In genomic region chr15:30977166-30977740, GRCm38 (mm10) we compare ENCODE assay signal across 21 mouse cellular contexts.
DNase-seq lines count a peak whose midpoint lies in the region; TF ChIP-seq lines count a peak whose summit lies in the region.
"Had no signal": no experiment of that assay in that cellular context is flagged by ENCODE, and none has a peak within 500 bp of the region (broad histone marks: within the 10 kb centered on the region; RNA-seq: fewer than 3 reads in every experiment).

No protein-coding gene starts in this region.

- no peaks in the 10 kb centered on the region for H3K9me3 ChIP-seq in limb, embryonic 10.5 days (replicated peaks)
- H3K9me3 ChIP-seq: embryonic facial prominence, embryonic 12.5 days; forebrain, embryonic 10.5 days; hindbrain, embryonic 13.5 days; limb, embryonic 12.5 days; midbrain, embryonic 12.5 days had no signal

- DNase-seq in layer of hippocampus, adult 2 months (ENCODE audit: low spot score in 2 of 2), result peak in 1 of 2 experiments; percentile 25
- no peak for DNase-seq in layer of hippocampus, postnatal 36 days
- DNase-seq in R1 (ENCODE audit: low read depth, low spot score), result peak; percentile 13
- peak; percentile 23 for DNase-seq in cerebellum, adult 11 months
- peak; percentile 53 to 68 for DNase-seq in cerebellum, postnatal 25 days
- DNase-seq in heart, adult 11 months, result no peak
- DNase-seq in limb, embryonic 10.5 days (ENCODE audit: low spot score), result no peak
- DNase-seq: adrenal gland, postnatal 14 days; kidney, adult 18-20 months; kidney, postnatal 36 days; right cerebral cortex, postnatal 25 days; thymus, adult 18-20 months had no signal

- 90% methylated on average over 11 of the region's 11 CpGs for WGBS in limb, embryonic 10.5 days

- H3K4me3 ChIP-seq in layer of hippocampus, adult 2 months, result no peak overlapping the region
- H3K4me3 ChIP-seq in limb, embryonic 10.5 days, result no peak overlapping the region
- H3K4me3 ChIP-seq: embryonic facial prominence, embryonic 12.5 days; forebrain, embryonic 10.5 days; hindbrain, embryonic 13.5 days; limb, embryonic 12.5 days; midbrain, embryonic 12.5 days; myocyte had no signal

- TF ChIP-seq CTCF in layer of hippocampus, adult 2 months (conservative IDR thresholded peaks at IDR 0.05), result no peak

- no peaks in the 10 kb centered on the region for H3K36me3 ChIP-seq in limb, embryonic 10.5 days
- H3K36me3 ChIP-seq: embryonic facial prominence, embryonic 12.5 days; forebrain, embryonic 10.5 days; G1E; limb, embryonic 12.5 days; midbrain, embryonic 12.5 days had no signal

- no peaks in the 10 kb centered on the region for H3K27me3 ChIP-seq in limb, embryonic 10.5 days (ENCODE audit: low read depth, poor library complexity, severe bottlenecking)
- H3K27me3 ChIP-seq: embryonic facial prominence, embryonic 12.5 days; hindbrain, embryonic 13.5 days; limb, embryonic 12.5 days; midbrain, embryonic 12.5 days had no signal

- peak overlapping the region; percentile 48; the same call in 1 of the 2 replicates for H3K27ac ChIP-seq in layer of hippocampus, adult 2 months
- H3K27ac ChIP-seq in limb, embryonic 10.5 days, result no peak overlapping the region
- H3K27ac ChIP-seq: embryonic facial prominence, embryonic 12.5 days; forebrain, embryonic 10.5 days; hindbrain, embryonic 13.5 days; limb, embryonic 12.5 days; liver, embryonic 14.5 days; macrophage; midbrain, embryonic 12.5 days had no signal

- H3K4me1 ChIP-seq in limb, embryonic 10.5 days, result peaks cover 3% of the 10 kb centered on the region; the same call in 1 of the 2 replicates
- H3K4me1 ChIP-seq: embryonic facial prominence, embryonic 12.5 days; hindbrain, embryonic 13.5 days; limb, embryonic 12.5 days; midbrain, embryonic 12.5 days had no signal

Comparison
In these comparisons a context has a peak if more than half of its experiments do, and no peak if none do; other contexts are left out.
1. DNase-seq: peak in R1 (single experiment), cerebellum, adult 11 months (single experiment) and cerebellum, postnatal 25 days (2 of 2); none in layer of hippocampus, postnatal 36 days (0 of 2), heart, adult 11 months (single experiment) and limb, embryonic 10.5 days (single experiment).